Mouse (Mus musculus) testis, postnatal 14 days (tissue): ENCODE data around the gene Cfap99.

Experiments
- DNase-seq: peaks from one replicate; pipeline ENCODE4 v3.0.0; 2021; ENCODE audit warnings: low spot score

Cfap99 gene

GRCm38 (mm10) chr5:34288154-34288716 lies at the start of gene Cfap99, which contains the start of gene Zfyve28:
TSS of gene Cfap99 (plus strand) at chr5:34288600.
TSS of gene Zfyve28 (minus strand) at chr5:34288449.
- peak; percentile 90 for DNase-seq

GRCm38 (mm10) chr5:34242224-34242963 lies 46.0 kb upstream of the Cfap99 start:
- no peak for DNase-seq

GRCm38 (mm10) chr5:34243062-34243461 lies 45.3 kb upstream of the Cfap99 start:
- no peak for DNase-seq

GRCm38 (mm10) chr5:34246443-34246842 lies 42.0 kb upstream of the Cfap99 start:
- DNase-seq = no peak

GRCm38 (mm10) chr5:34249132-34249531 lies 39.3 kb upstream of the Cfap99 start:
- no peak for DNase-seq

GRCm38 (mm10) chr5:34250090-34250489 lies 38.3 kb upstream of the Cfap99 start:
- no peak for DNase-seq

GRCm38 (mm10) chr5:34251794-34252193 lies 36.6 kb upstream of the Cfap99 start:
- DNase-seq = peak; percentile 70

- DNase-seq = no peak
Observed at GRCm38 (mm10) chr5:34252307-34252966, 36.0 kb upstream of the Cfap99 start.

GRCm38 (mm10) chr5:34252967-34253519 lies 35.4 kb upstream of the Cfap99 start:
- DNase-seq = no peak

GRCm38 (mm10) chr5:34254309-34254708 lies 34.1 kb upstream of the Cfap99 start:
- no peak for DNase-seq

GRCm38 (mm10) chr5:34255189-34255588 lies 33.2 kb upstream of the Cfap99 start:
- DNase-seq = no peak

- DNase-seq = no peak
Observed at GRCm38 (mm10) chr5:34259172-34259816, 29.1 kb upstream of the Cfap99 start.

GRCm38 (mm10) chr5:34266065-34266464 lies 22.3 kb upstream of the Cfap99 start:
- no peak for DNase-seq

GRCm38 (mm10) chr5:34269197-34269920 lies 19.0 kb upstream of the Cfap99 start:
- DNase-seq = no peak

GRCm38 (mm10) chr5:34269921-34270465 lies 18.4 kb upstream of the Cfap99 start:
- DNase-seq = no peak

GRCm38 (mm10) chr5:34271743-34272142 lies 16.7 kb upstream of the Cfap99 start:
- no peak for DNase-seq

- DNase-seq = no peak
Observed at GRCm38 (mm10) chr5:34273251-34273681, 15.1 kb upstream of the Cfap99 start.

GRCm38 (mm10) chr5:34274268-34274667 lies 14.1 kb upstream of the Cfap99 start:
- no peak for DNase-seq

- DNase-seq = no peak
Observed at GRCm38 (mm10) chr5:34274676-34275293, 13.6 kb upstream of the Cfap99 start.

GRCm38 (mm10) chr5:34276191-34276590 lies 12.2 kb upstream of the Cfap99 start:
- DNase-seq = no peak

- DNase-seq = no peak
Observed at GRCm38 (mm10) chr5:34276746-34277145, 11.7 kb upstream of the Cfap99 start.
